Mouse (Mus musculus): ENCODE data around the gene Sdsl. TPM values are rescaled to one million over a fixed set of nuclear protein-coding genes. Genes with fewer than 3 reads are reported as not detected.

Sdsl gene
- polyA plus RNA-seq, 1 experiment = 8.4 TPM

GRCm38 (mm10) chr5:120495064-120495702, 22.6 kb upstream of the Sdsl start:
- DNase-seq (ENCODE audit: low spot score) = no peak

GRCm38 (mm10) chr5:120493873-120494395, 21.3 kb upstream of the Sdsl start:
- DNase-seq (ENCODE audit: low spot score) = no peak

- no peak for DNase-seq (ENCODE audit: low spot score)
These were observed 20.8 kb upstream of the Sdsl start for GRCm38 (mm10) chr5:120493440-120493839.

GRCm38 (mm10) chr5:120492437-120492836, 19.8 kb upstream of the Sdsl start:
- no peak for DNase-seq (ENCODE audit: low spot score)

- DNase-seq (ENCODE audit: low spot score) = no peak
These were observed 18.1 kb upstream of the Sdsl start for GRCm38 (mm10) chr5:120490679-120491192.

GRCm38 (mm10) chr5:120487844-120488243, 15.2 kb upstream of the Sdsl start:
- DNase-seq (ENCODE audit: low spot score) = no peak

- DNase-seq (ENCODE audit: low spot score) = no peak
These were observed 10.8 kb upstream of the Sdsl start for GRCm38 (mm10) chr5:120483399-120483798.

GRCm38 (mm10) chr5:120481205-120481604, 8.6 kb upstream of the Sdsl start:
- DNase-seq (ENCODE audit: low spot score) = no peak

- DNase-seq (ENCODE audit: low spot score) = no peak
These were observed 6.9 kb upstream of the Sdsl start for GRCm38 (mm10) chr5:120479538-120479937.

GRCm38 (mm10) chr5:120477993-120478392, 5.4 kb upstream of the Sdsl start:
- no peak for DNase-seq (ENCODE audit: low spot score)

GRCm38 (mm10) chr5:120476296-120476695, 3.7 kb upstream of the Sdsl start, which contains the start of gene Sds:
Gene Sds, plus strand, starts transcription at chr5:120476526.
- no peak for DNase-seq (ENCODE audit: low spot score)

- DNase-seq (ENCODE audit: low spot score) = no peak
These were observed 3.3 kb upstream of the Sdsl start for GRCm38 (mm10) chr5:120475861-120476260.

GRCm38 (mm10) chr5:120473361-120473760, 751 bp upstream of the Sdsl start:
- no peak for DNase-seq (ENCODE audit: low spot score)

GRCm38 (mm10) chr5:120471538-120471937, 1.1 kb downstream of the Sdsl start:
- DNase-seq (ENCODE audit: low spot score) = no peak

GRCm38 (mm10) chr5:120468830-120469229, 3.8 kb downstream of the Sdsl start:
- DNase-seq (ENCODE audit: low spot score) = no peak

GRCm38 (mm10) chr5:120468336-120468735, 4.3 kb downstream of the Sdsl start:
- no peak for DNase-seq (ENCODE audit: low spot score)

- DNase-seq (ENCODE audit: low spot score) = no peak
These were observed 5.6 kb downstream of the Sdsl start for GRCm38 (mm10) chr5:120467026-120467425.

GRCm38 (mm10) chr5:120465860-120466259, 6.8 kb downstream of the Sdsl start:
- no peak for DNase-seq (ENCODE audit: low spot score)

- no peak for DNase-seq (ENCODE audit: low spot score)
These were observed 7.5 kb downstream of the Sdsl start for GRCm38 (mm10) chr5:120465062-120465461.

- DNase-seq (ENCODE audit: low spot score) = no peak
These were observed 8.3 kb downstream of the Sdsl start for GRCm38 (mm10) chr5:120464321-120464720.

GRCm38 (mm10) chr5:120461902-120462301, 10.7 kb downstream of the Sdsl start:
- no peak for DNase-seq (ENCODE audit: low spot score)

GRCm38 (mm10) chr5:120459133-120459532, 13.5 kb downstream of the Sdsl start:
- no peak for DNase-seq (ENCODE audit: low spot score)

- no peak for DNase-seq (ENCODE audit: low spot score)
These were observed 15.0 kb downstream of the Sdsl start for GRCm38 (mm10) chr5:120457628-120458027.
